Mouse (Mus musculus) ovary, postnatal 10 days (tissue): Measurements from ENCODE around the gene Samhd1.

Experiments used
- DNase-seq: peaks from one replicate; pipeline ENCODE4 v3.0.0; 2022; ENCODE audit warnings: low spot score

Samhd1 gene

DNA sequence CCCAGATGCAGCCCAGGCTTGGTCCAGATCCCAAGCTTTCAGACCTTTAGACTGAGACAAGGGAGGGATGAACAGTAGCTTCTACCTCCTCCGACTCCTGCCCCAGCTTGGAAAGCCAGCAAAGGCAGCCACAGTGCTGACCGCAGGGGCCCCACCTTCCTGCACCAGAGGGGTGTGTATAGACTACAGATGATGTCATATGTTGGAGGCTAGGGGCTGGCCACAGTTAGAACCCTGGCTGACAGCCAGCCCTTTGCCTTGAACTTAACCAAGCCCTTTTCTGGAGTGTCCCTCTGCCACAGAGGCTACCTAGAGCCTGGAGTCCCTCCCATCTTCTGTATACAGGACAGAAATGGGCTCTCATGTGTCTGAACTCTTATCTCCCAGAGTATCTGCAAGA is 63.5 kb downstream of the Samhd1 start:
- no peak for DNase-seq

GRCm38 (mm10) chr2:157070365-157070764 is 64.7 kb downstream of the Samhd1 start:
- no peak for DNase-seq

DNA sequence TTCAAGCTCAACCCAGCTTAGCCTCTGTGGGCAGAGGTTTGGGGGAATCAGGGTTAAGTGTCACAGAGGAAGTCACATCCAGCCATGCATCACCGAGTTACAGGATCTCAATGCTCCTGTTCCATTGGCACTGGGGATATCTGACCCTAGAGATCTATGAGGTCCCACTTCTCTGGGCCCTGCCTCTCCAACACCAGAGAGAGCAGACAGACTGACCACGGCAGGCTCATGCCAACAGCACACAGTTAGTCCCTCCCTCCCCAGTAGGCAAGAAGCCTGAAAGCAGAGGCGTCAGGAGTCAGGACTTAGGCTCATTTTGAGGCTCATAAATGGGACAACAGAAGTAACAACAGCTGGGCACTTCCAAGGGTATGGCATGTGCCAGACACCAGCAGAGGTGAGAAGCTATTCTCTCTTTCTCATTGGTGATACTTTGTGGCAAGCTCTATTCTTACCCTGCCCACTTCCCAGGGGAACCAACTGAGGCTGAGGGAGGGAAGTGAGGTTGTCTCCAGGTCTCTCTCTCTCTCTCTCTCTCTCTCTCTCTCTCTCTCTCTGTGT is 65.2 kb downstream of the Samhd1 start:
- no peak for DNase-seq

DNA sequence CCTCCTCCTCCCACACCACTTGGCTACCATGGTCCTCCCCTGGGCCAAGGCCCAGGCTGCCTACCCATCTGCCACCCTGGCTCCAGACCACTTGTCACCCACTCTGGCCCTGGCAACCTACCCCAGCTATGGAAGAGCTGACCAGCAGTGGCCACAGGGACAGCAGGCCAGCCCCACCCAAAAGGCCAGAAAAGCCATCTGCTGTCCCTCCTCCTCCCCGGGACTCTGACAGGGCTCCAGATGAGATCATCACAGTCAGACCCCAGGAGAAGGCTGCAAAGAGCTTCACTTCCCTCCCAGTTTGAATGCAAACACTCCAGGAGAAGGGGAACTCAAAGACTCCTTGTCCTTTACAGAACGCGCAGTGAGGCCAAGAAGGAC is 65.7 kb downstream of the Samhd1 start:
- DNase-seq, result no peak

DNA sequence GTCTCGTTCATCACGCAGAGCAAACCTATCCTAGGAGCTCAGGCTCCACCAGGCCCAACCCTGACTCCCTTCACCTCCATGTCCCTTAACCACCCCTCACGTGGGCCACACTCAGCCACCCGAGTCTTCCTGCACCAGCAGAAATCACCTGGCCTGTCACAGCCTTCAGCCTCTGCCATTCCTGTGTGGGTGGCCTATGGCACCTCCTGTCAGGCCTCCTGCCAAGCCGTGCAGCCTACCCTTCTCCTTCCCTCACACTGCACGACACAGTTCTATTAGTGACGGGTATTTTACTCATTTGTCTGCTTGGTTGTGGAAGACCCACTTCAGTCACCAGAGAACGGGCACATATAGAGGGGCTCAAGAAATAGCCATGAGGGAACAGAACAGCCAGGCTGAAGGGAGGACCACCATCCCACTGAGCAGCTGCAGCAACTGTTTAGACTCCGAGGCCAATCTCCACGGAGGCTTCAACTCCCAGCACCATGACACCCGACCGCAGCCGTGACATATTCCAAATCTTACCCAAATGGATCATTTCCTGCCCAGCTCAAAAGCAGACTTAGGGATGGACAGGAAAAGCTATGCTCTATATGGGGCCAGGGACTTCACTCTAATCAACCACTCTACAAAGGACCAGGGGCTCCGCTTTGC is 66.2 kb downstream of the Samhd1 start:
- DNase-seq, result no peak

DNA sequence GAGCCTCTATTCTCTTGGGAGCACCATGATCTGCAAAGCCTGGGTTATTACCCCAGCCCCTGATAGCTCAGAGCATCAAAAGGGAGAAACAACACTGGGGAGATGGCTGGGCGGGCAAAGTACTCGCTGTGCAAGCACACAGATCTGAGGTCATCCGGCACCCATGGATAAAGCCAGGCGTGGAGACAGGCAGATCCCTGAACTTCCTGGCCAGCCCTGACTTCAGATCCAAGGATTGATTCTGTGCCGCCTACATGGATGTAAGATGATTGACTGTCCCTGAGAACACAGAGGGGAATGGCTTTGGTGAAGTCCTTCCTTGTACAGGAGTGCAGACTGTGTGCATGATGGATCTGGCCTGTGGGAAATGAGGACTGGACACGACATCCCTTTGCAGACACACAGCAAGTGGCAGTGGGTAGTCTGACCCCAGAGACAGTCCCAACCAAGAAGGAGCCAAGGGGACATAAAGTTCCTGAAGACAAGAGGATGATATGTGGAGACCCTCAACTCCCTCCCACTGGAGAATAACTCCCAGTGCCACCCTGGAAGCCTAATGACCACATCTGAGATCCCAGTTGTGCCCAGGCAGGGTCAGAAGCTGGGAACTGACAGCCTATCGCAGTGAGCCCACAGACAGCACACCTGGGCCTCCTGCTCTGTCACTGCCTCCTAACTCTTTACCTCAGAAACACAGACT is 68.2 kb downstream of the Samhd1 start:
- DNase-seq, result no peak

GRCm38 (mm10) chr2:157065879-157066226 is 69.2 kb downstream of the Samhd1 start:
- DNase-seq, result no peak

DNA sequence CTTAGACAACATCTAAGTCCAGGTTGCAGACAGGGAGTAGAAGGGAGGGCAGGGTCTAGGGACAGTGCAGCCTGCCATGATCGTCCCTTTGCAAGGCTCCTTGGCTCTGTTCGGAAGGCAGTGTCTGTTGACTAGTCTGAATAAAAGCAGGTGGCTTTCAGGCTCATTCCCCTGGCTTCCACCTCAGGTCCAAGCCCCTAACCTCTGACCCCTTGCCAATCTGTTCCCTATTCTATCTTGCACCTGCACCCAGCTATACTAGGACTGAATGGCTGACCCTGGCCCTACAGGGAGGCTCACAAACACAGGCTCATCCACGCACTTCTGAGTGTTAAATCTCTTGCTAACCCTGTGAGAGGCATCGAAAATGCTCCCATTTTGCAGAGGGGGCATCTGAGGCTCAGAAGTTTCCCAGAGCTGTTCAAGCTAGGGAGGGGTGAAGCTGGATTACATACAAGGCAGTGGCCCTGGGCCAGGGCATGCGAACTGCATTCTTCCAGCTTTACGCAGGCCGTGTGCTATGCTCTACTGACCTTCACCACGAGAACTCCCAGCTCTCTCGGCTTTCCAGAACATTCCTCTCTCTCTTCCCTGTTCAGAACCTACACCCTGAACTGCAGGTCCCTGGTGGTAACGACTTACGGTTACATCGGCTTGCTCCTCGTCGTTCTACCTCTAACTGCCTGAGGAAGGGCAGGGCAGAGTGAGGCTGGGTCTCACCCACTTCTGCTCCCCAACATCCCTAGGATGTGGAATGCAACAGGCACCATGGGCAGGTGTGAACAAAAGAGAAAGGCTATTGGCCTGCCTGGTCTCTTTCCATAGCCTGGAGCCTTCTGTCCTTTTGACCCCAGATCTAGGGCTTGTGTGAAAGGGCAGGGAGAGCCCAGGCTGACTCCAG is 69.8 kb downstream of the Samhd1 start:
- no peak for DNase-seq

DNA sequence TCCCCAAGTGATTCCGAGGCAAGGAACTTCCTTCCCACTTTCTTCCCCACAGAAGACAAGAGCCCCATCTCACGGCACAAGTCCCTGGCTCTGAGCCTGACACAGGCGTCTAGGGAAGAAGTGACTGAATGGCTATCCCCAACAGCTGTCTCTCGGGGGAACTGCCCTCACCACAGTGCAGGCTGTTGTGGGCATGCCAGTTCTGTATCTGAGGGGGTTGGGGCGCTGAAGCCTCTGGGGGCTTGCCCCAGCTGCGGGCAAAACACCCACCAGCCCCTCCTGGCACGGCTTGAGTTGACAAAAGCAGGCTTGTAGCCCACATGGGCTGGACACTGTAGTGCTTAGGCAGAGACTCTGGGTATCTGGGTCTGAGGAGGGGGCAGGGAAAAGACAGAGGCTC is 70.9 kb downstream of the Samhd1 start:
- DNase-seq, result no peak

GRCm38 (mm10) chr2:157063241-157063700 is 71.8 kb downstream of the Samhd1 start:
- DNase-seq, result no peak

DNA sequence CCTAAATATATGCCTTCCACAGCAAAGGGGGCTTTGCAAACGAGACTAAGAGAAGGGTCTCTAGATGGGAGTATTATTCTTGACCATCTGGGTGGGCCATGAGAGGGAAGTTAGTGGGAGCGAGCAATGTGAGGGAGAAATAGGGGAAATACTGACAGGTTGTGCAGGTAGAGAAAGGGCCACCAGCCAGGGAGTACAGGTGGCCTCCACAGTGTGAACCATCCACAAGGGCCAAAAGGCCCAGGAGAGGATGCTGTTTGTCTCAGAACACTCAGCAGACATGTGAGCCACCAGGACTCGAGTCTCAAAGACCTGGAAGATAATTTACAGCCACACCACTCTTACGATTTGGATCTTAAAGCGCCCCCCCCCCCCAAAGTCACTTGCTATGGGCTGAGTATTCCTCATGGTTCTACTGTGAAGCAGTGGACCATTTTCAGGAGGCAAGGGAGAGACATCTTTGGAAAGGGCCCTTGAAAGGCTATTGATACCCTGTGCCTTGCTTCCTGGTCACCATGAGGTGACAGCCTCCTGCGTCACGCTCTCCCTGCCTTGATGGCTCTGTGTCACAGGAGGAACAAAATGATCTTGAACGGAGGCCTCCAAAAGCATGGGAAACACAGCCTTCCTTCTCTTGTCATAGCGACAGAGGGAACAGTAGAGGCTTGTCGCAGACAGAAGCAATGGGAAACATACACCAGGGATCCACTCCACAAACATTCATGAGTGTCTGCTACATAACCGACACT is 74.3 kb downstream of the Samhd1 start:
- no peak for DNase-seq

GRCm38 (mm10) chr2:157060037-157060436 is 75.0 kb downstream of the Samhd1 start:
- DNase-seq, result no peak

- DNase-seq, result no peak
Observed at GRCm38 (mm10) chr2:157059166-157059565, 75.9 kb downstream of the Samhd1 start.

DNA sequence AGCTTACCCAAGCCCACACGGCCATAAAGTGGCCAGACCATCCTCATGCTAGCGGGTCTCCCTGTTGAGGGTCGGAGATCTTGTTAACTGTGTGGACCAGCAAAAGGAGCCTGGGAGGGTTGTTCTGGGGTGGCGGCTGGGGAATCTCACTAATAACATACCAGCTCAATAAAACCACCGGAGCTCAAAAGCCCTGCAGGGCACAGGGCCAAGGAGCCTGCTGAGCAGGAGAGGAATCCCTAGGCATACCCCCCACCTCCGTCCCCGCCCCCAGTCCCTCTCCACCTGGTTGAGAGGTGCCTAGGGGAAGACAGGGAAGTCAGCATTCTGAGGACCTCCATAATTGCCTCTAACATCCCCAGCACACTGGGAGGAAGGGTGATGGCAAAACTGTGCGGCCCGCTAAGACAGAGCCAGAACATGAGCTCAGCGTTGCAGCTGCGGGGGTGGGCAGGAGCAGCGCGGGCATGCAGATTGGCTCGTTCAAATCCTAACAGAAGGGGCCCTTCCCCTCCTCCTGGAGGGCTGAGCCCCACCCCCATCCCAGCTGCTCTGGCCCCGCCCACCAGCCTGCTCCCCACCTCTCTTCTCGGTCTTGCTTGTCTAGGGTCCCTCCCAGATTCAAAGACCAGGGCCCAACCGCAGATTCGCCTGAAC is 76.6 kb downstream of the Samhd1 start:
- no peak for DNase-seq

DNA sequence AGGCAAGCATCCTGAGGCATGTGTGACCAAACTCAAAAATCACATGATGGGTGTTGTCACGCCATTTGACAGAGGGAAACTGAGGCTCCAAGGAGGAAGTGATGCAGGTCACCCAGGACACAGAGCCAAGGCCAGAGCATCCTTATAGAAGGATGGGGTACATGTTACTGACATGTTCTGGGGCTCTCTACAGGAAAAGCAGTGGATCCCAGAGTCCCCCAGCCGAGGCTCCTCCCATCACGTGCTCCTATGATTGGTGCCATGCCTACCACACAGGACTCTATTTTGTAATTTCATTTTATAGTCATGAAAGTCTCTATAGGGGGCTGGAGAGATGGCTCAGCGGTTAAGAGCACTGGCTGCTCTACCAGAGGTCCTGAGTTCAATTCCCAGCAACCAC is 77.3 kb downstream of the Samhd1 start:
- DNase-seq, result no peak

- DNase-seq, result no peak
Observed at GRCm38 (mm10) chr2:157057186-157057585, 77.9 kb downstream of the Samhd1 start.

DNA sequence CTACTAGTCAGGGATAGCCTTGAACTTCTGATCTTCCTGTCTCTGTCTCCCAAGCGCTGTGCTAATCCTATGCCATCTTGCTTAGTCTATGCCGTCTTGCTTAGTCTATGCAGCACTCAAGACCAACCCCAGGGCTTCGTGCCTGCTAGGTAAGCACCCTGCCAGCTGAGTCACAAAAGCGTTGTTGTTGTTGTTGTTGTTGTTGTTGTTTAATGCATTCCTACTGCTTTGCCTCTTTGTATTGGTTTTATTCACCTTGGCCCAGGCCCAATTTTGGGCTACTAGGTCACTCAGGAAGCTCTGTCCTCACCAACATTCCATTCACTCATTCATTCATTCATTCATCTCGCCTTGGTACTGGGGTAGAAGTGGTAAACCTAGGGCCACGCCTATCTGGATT is 79.3 kb downstream of the Samhd1 start:
- no peak for DNase-seq

- DNase-seq, result no peak
Observed at GRCm38 (mm10) chr2:157054816-157055215, 80.2 kb downstream of the Samhd1 start.

DNA sequence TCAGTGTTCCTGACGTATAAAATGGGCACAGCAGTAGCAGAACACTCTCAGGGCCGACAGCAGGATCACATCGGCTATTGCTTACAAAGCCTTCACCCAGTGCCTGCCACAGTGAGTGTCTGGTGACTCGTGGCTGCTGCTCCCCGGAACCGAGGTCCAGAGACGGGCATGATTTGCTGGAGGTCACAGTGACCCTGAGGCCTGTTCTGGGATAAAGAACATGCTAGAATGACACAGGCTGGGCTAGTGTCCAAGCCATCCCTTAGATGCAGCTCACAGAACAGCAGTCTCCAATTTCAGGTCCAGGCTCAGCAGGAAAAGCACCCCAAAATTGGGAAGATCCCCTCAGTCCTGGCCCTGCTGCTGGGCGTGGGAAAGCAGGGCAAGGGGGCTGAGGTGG is 80.8 kb downstream of the Samhd1 start:
- DNase-seq, result no peak

GRCm38 (mm10) chr2:157053787-157054186 is 81.3 kb downstream of the Samhd1 start:
- DNase-seq, result no peak

- DNase-seq, result no peak
Observed at GRCm38 (mm10) chr2:157053124-157053523, 81.9 kb downstream of the Samhd1 start.
